Mouse (Mus musculus): ENCODE data around the gene Vamp5. TPM values are rescaled to one million over a fixed set of nuclear protein-coding genes. Genes with fewer than 3 reads are reported as not detected.

The Vamp5 gene
- 31.0 and 31.2 TPM in 2 replicates for polyA plus RNA-seq (2014; fragmentation: Nextera tagmentation; extraction: Ambion mirVana)

DNA sequence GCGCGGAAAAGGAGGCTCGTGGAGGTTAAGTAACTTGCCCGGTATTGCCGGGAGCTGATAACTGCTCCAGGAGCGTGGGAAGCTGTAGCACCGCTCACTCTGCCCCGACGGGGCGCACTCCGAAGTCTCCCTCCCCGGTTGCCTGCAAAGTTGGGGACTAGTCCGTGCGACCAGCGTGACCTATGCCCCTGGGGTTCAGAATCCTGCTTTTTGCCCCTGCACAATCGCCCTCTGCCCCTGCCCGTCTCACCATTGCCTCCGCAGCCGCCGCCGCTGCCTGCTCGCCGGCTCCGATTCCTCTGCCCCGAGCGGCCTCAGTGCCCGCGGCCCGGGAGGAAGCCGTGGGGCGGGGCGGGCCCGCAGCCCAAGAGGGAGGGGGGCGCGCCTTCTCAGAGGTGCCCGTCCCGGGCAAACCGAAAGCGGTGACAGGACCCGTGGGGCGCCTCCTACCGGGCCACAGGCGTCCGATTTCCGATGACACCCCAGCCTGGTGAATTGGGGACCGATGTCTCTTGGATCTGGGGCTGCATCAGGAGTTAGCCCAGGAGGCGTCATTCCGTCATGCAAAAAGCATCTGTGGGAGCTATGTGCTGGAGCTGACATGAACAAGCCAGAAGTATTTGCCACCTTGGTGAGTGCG is at the start of gene Vamp5:
Gene Vamp5, minus strand, starts transcription at position 338 of the 640 bp plus-strand sequence.
- H3K9ac ChIP-seq, result peak within 1 kb of the TSS; percentile 67
- peaks cover 5% of the 10 kb centered on the region; the same call in 1 of the 2 replicates for H3K36me3 ChIP-seq (ENCODE audit: insufficient read depth)
- peak; percentile 26 for TF ChIP-seq CTCF (IDR thresholded peaks at IDR 0.05; ENCODE audit: low read depth)
- peak; percentile 87 for ATAC-seq (ENCODE audit: insufficient read depth)
- H3K4me2 ChIP-seq, result peak within 1 kb of the TSS; percentile 73
- no peaks in the 10 kb centered on the region for H3K9me3 ChIP-seq (ENCODE audit: low read depth, low read length)
- 1% methylated on average over 49 of the region's 49 CpGs for WGBS
- no peaks in the 10 kb centered on the region for H3K4me1 ChIP-seq (ENCODE audit: insufficient read depth)
- peak within 1 kb of the TSS; percentile 55 for H3K4me3 ChIP-seq (ENCODE audit: low read depth, low read length)
- H3K27ac ChIP-seq (ENCODE audit: low read depth), result peak within 1 kb of the TSS; percentile 44
- no peaks in the 10 kb centered on the region for H3K27me3 ChIP-seq (ENCODE audit: insufficient read depth, low read length)
- peak; percentile 72 for DNase-seq

DNA sequence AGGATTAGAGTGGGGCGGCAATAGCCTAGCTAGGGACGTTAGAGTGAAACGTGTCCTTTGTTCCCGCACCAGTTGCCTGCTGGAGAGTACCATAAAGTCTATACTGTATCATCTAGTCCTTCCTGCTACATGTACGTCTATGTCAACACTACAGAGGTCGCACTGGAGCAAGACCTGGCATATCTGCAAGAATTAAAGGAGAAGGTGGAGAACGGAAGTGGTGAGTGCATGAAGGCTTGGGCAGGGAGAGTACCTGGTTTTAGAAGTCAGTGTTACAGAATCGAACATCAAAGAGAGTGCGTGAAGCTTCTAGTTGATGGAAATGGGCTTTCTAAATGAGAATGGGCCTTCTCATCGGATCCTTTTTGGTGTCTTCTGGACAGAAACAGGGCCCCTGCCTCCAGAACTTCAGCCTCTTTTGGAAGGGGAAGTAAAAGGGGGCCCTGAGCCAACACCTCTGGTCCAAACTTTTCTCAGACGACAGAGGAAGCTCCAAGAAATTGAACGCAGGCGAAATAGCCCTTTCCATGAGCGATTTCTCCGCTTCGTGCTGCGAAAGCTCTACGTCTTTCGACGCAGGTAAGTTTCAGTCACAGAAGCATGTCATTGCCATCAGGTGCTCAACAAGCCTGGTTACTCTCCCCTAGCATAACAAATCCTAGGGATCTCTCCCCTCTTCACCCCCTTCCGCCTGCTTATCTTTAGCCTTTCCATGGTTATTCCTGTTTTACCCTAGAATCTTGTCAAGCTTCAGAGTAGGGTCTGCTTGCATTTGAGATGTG is 49.0 kb upstream of the Vamp5 start:
- Histone ChIP-seq H3K27ac (ENCODE audit: low read depth) (no peak overlapping the region), H3K9me3 (ENCODE audit: low read depth, low read length) (no peaks in the 10 kb centered on the region), H3K4me2 (no peak overlapping the region), H3K9ac (no peak overlapping the region), H3K27me3 (ENCODE audit: insufficient read depth, low read length) (no peaks in the 10 kb centered on the region), H3K36me3 (ENCODE audit: insufficient read depth) (peaks cover 91% of the 10 kb centered on the region), H3K4me3 (ENCODE audit: low read depth, low read length) (no peak overlapping the region), H3K4me1 (ENCODE audit: insufficient read depth) (no peaks in the 10 kb centered on the region)
- 83% methylated on average over 21 of the region's 21 CpGs for WGBS
- no peak for TF ChIP-seq CTCF (IDR thresholded peaks at IDR 0.05; ENCODE audit: low read depth)
- DNase-seq (no peak), ATAC-seq (ENCODE audit: insufficient read depth) (no peak)

DNA sequence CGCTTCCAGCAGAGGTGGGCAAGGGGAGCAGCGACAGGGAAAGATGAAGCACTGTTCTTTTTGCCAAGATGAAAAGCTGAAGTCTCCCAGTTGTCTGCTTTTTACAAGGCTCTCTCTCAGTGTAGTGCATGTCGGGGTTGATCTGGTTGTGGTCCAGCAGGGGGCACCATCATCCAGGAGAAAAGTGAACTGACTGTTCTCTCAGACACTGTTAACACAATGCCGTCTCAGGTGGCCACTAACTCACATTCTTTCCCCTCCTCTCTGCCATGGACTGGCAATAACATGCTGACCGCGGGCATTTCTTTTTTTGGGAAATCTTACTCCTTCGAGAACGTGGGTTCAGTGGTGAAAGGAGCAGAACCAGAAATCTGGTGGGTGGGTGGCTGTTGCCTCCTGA is 47.8 kb upstream of the Vamp5 start:
- 30% methylated on average over 8 of the region's 8 CpGs for WGBS
- Histone ChIP-seq H3K4me3 (ENCODE audit: low read depth, low read length) (no peak overlapping the region), H3K9me3 (ENCODE audit: low read depth, low read length) (no peaks in the 10 kb centered on the region), H3K9ac (no peak overlapping the region), H3K27ac (ENCODE audit: low read depth) (no peak overlapping the region), H3K36me3 (ENCODE audit: insufficient read depth) (peaks cover 92% of the 10 kb centered on the region), H3K27me3 (ENCODE audit: insufficient read depth, low read length) (no peaks in the 10 kb centered on the region), H3K4me2 (no peak overlapping the region), H3K4me1 (ENCODE audit: insufficient read depth) (no peaks in the 10 kb centered on the region)
- peak; percentile 90 for TF ChIP-seq CTCF (IDR thresholded peaks at IDR 0.05; ENCODE audit: low read depth)
- DNase-seq (peak; percentile 87), ATAC-seq (ENCODE audit: insufficient read depth) (peak; percentile 75)

DNA sequence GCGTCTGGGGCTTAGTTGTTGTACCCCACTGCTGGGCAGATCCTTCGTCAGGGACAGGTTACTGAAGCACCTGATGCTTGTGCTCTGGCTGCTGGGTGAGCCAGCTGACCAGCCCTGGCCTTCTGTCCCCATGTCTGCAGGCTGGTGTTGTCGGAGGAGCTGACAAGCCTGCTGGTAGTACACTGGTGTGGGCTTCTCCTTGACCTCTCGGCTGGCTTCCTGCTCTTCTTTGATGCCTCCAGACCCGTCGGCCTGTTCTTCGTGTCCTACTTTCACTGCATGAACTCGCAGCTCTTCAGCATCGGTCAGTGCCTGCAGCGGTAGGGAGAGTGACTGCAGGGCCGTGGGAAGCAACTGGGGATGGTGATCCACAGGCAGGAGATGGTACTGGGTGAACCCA is 45.4 kb upstream of the Vamp5 start:
- H3K4me1 ChIP-seq (ENCODE audit: insufficient read depth), result no peaks in the 10 kb centered on the region
- no peak overlapping the region for H3K27ac ChIP-seq (ENCODE audit: low read depth)
- no peak for TF ChIP-seq CTCF (IDR thresholded peaks at IDR 0.05; ENCODE audit: low read depth)
- H3K4me2 ChIP-seq, result no peak overlapping the region
- WGBS, result 91% methylated on average over 11 of the region's 11 CpGs
- peaks cover 89% of the 10 kb centered on the region for H3K36me3 ChIP-seq (ENCODE audit: insufficient read depth)
- DNase-seq, result no peak
- ATAC-seq (ENCODE audit: insufficient read depth), result no peak
- H3K4me3 ChIP-seq (ENCODE audit: low read depth, low read length), result no peak overlapping the region
- H3K9ac ChIP-seq, result no peak overlapping the region
- H3K9me3 ChIP-seq (ENCODE audit: low read depth, low read length), result no peaks in the 10 kb centered on the region
- no peaks in the 10 kb centered on the region for H3K27me3 ChIP-seq (ENCODE audit: insufficient read depth, low read length)

DNA sequence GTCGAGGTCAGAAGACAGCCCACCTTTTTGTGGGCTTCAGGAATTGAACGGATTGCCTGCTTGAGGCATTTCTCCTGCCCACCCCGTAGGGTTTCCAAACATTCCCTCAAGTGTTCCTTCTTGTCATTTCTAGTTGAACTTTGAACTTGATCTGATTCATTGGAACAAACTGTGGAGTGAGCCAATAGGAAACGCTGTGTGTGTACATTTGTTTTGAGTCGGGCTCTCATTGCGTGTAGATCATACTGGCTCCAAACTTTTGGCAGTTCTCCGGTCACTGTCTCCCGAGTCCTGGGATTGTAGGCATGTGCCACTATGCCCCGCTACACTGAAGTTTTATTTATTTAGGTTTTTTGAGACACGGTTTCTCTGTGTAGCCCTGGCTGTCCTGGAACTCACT is 40.6 kb upstream of the Vamp5 start:
- TF ChIP-seq CTCF (IDR thresholded peaks at IDR 0.05; ENCODE audit: low read depth), result no peak
- Histone ChIP-seq H3K36me3 (ENCODE audit: insufficient read depth) (peaks cover 84% of the 10 kb centered on the region), H3K27ac (ENCODE audit: low read depth) (no peak overlapping the region), H3K4me2 (no peak overlapping the region), H3K27me3 (ENCODE audit: insufficient read depth, low read length) (no peaks in the 10 kb centered on the region), H3K9me3 (ENCODE audit: low read depth, low read length) (no peaks in the 10 kb centered on the region), H3K4me3 (ENCODE audit: low read depth, low read length) (no peak overlapping the region), H3K4me1 (ENCODE audit: insufficient read depth) (no peaks in the 10 kb centered on the region), H3K9ac (no peak overlapping the region)
- 87% methylated on average over 10 of the region's 10 CpGs for WGBS
- ATAC-seq (ENCODE audit: insufficient read depth), result no peak
- DNase-seq, result no peak

DNA sequence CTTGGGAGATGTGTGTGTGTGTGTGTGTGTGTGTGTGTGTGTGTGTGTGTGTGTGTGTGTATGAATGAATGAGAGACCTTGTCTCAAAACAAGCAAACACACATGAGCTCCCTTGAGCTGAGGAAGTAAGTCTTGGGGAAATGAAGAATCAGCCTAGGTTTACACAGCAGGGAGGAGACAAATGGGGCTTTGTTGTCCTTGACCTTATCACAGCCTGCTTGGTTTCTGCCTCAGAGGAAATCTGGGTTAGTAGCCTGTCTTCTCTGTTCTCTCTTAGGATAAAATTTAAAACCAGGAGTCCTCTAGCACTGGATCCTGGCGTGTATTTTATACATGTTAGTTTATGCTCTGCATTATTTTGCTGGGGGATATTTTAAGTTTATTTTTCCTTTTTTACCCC is 39.5 kb upstream of the Vamp5 start:
- Histone ChIP-seq H3K27ac (ENCODE audit: low read depth) (no peak overlapping the region), H3K36me3 (ENCODE audit: insufficient read depth) (peaks cover 73% of the 10 kb centered on the region), H3K27me3 (ENCODE audit: insufficient read depth, low read length) (no peaks in the 10 kb centered on the region), H3K9ac (no peak overlapping the region), H3K4me1 (ENCODE audit: insufficient read depth) (peaks cover 6% of the 10 kb centered on the region; the same call in 1 of the 2 replicates), H3K4me2 (no peak overlapping the region), H3K4me3 (ENCODE audit: low read depth, low read length) (no peak overlapping the region), H3K9me3 (ENCODE audit: low read depth, low read length) (no peaks in the 10 kb centered on the region)
- DNase-seq (no peak), ATAC-seq (ENCODE audit: insufficient read depth) (no peak)
- WGBS, result 81% methylated on average over 1 of the region's 1 CpGs
- TF ChIP-seq CTCF (IDR thresholded peaks at IDR 0.05; ENCODE audit: low read depth), result no peak

DNA sequence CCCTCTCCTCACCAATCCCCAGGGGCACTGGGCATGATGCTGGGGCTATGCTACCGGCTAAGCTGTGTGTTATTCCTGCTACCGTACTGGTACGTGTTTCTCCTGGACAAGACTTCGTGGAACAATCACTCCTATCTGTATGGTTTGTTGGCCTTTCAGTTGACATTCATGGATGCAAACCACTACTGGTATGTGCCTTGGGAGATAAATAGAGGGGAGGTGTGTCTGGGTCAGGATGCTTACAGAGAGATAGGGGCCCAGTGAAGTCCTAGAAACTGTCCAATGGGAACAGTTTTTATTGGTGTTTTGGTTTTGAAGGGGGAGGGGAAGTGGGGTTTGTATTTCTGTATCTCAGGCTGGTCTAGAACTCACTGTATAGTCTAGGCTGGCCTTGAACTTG is 38.0 kb upstream of the Vamp5 start:
- Histone ChIP-seq H3K36me3 (ENCODE audit: insufficient read depth) (peaks cover 58% of the 10 kb centered on the region), H3K9ac (no peak overlapping the region), H3K4me2 (no peak overlapping the region), H3K4me3 (ENCODE audit: low read depth, low read length) (no peak overlapping the region), H3K27ac (ENCODE audit: low read depth) (no peak overlapping the region), H3K4me1 (ENCODE audit: insufficient read depth) (peaks cover 7% of the 10 kb centered on the region; the same call in 1 of the 2 replicates), H3K9me3 (ENCODE audit: low read depth, low read length) (no peaks in the 10 kb centered on the region), H3K27me3 (ENCODE audit: insufficient read depth, low read length) (no peaks in the 10 kb centered on the region)
- WGBS, result 86% methylated on average over 4 of the region's 4 CpGs
- ATAC-seq (ENCODE audit: insufficient read depth) (no peak), DNase-seq (no peak)
- no peak for TF ChIP-seq CTCF (IDR thresholded peaks at IDR 0.05; ENCODE audit: low read depth)
